Mouse (Mus musculus) ES-E14 (cell line): ENCODE data around the gene Apmap. TPM values are rescaled to one million over a fixed set of nuclear protein-coding genes. Genes with fewer than 3 reads are reported as not detected.

Experiments used
- DNase-seq: peaks from one replicate; pipeline ENCODE4 v3.0.0-alpha.2; 2013; ENCODE audit warnings: low read depth, low spot score
- H3K27ac ChIP-seq: 2 replicates; pipeline ENCODE4 v1.5.1; 2012; ENCODE audit warnings: low read depth, mild to moderate bottlenecking, low read length, moderate library complexity, mixed read lengths; ENCODE audit not compliant: poor library complexity, insufficient read depth, severe bottlenecking
- H3K36me3 ChIP-seq: 2 replicates; pipeline ENCODE4 v1.6.1; 2012; ENCODE audit warnings: mild to moderate bottlenecking, low read length, moderate library complexity, mixed read lengths; ENCODE audit not compliant: control insufficient read depth, poor library complexity, insufficient read depth, severe bottlenecking
- H3K4me1 ChIP-seq, 2 experiments: fragments of 150-350 bp in 1 of 2; sonication (generic) in 1 of 2; 2 replicates each; pipeline ENCODE4 v1.6.1; 2012; ENCODE audit warnings: low read length in 2 of 2, mild to moderate bottlenecking in 1 of 2, mixed read lengths in 1 of 2; ENCODE audit not compliant: control insufficient read depth in 2 of 2, insufficient read depth in 2 of 2, poor library complexity in 1 of 2
- H3K4me3 ChIP-seq, 2 experiments: fragments of 150-350 bp in 1 of 2; sonication (generic) in 1 of 2; 2 replicates each; pipeline ENCODE4 v1.5.1; 2012; ENCODE audit warnings: low read length in 2 of 2, low read depth in 1 of 2, mild to moderate bottlenecking in 1 of 2, mixed read lengths in 1 of 2; ENCODE audit not compliant: insufficient read depth in 1 of 2, poor library complexity in 1 of 2, severe bottlenecking in 1 of 2
- H3K9ac ChIP-seq: 2 replicates; pipeline ENCODE4 v1.6.1; 2012; ENCODE audit warnings: low read depth, mild to moderate bottlenecking, low read length, mixed read lengths; ENCODE audit not compliant: poor library complexity, insufficient read depth, severe bottlenecking
- H3K9me3 ChIP-seq: fragments of 150-350 bp; sonication (generic); 2 replicates; pipeline ENCODE4 v1.6.1; 2012; ENCODE audit warnings: low read depth, mild to moderate bottlenecking, low read length; ENCODE audit not compliant: control insufficient read depth, insufficient read depth
- CHD2 ChIP-seq: IDR thresholded peaks from 2 replicates; pipeline ENCODE4 v1.6.1; 2014; ENCODE audit warnings: mild to moderate bottlenecking, low read depth, low read length, inconsistent platforms
- HCFC1 ChIP-seq: IDR thresholded peaks from 2 replicates; pipeline ENCODE4 v1.6.1; 2012; ENCODE audit warnings: low read length, inconsistent platforms, borderline replicate concordance; ENCODE audit not compliant: insufficient read depth
- MAFK ChIP-seq: IDR thresholded peaks from 2 replicates; pipeline ENCODE4 v1.6.1; 2014; ENCODE audit warnings: mild to moderate bottlenecking, low read depth, low read length, inconsistent platforms; ENCODE audit not compliant: insufficient read depth
- ZC3H11A ChIP-seq: IDR thresholded peaks from 2 replicates; pipeline ENCODE4 v1.6.1; 2012; ENCODE audit warnings: low read depth, mild to moderate bottlenecking, inconsistent platforms, low read length, borderline replicate concordance
- ZNF384 ChIP-seq: IDR thresholded peaks from 2 replicates; pipeline ENCODE4 v1.6.1; 2012; ENCODE audit warnings: low read depth, low read length, inconsistent platforms
- in situ Hi-C, 2 experiments: fragments of 600-800 bp; cut with MboI; formaldehyde crosslinking; loops; one replicate each; pipeline ENCODE4 v1.15.1; 2025; ENCODE audit warnings: low sequenced_read_pairs in 2 of 2, inconsistent platforms in 1 of 2; ENCODE audit not compliant: unreplicated experiment in 2 of 2
- total RNA-seq: library from RNA; depleted of rRNA; stranded (reverse); fragments of 300-350 nt; gene quantifications from 2 replicates; pipeline ENCODE4 v1.2.3, GENCODE M21; 2012

Gene Apmap
- total RNA-seq, 1 experiment: 35.0 TPM

DNA sequence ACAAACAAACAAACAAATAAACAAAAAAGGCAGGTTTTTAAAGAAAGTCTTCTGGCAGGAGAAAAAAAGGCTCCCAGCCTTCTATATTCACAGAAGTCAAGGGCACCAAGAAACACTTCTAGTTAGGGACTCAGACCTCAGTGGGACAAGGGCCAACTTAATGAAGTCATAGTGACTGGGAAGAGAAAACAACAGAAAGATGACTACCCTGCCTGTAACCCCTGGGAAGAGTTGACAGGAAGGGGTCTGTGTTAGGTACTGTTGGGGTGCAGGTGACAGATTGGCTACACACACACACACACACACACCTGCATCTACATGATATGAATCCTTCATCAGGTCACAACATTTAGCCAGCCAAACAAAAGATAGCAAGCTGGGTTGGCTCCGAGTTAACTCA lies 34.8 kb upstream of the Apmap start:
- H3K4me3 ChIP-seq: no peak overlapping the region
- no peak for DNase-seq
- no peaks in the 10 kb centered on the region; the same call in 1 of the 2 replicates for H3K36me3 ChIP-seq
- TF ChIP-seq ZNF384 (no peak), CHD2 (no peak), MAFK (no peak), HCFC1 (no peak), ZC3H11A (no peak)
- no peak overlapping the region for H3K9ac ChIP-seq
- peaks cover 6 to 17% of the 10 kb centered on the region in 2 experiments; a peak in 3 of 4 replicates for H3K4me1 ChIP-seq
- no peaks in the 10 kb centered on the region for H3K9me3 ChIP-seq
- in situ Hi-C loops: no loop called here
- H3K27ac ChIP-seq: no peak overlapping the region

DNA sequence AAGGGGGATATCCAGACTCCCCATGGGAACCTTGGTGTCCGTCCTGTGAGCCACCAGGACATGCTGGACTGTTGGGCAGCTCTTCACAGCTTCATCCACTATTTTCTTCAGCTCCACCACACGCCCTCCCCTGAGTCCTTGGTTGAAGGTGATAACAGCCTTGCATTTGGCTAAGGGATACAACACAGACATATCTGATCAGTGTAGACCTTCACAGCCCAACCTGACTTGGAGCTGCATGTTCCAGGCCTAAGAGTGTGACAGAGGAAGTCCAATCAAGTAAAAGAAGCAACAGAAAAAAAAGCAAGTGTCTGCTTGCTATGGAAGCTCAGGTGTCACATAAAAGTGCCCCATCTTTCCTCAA lies 30.0 kb upstream of the Apmap start:
- TF ChIP-seq ZC3H11A (no peak), CHD2 (no peak), MAFK (no peak), HCFC1 (no peak), ZNF384 (no peak)
- in situ Hi-C loops: no loop called here
- Histone ChIP-seq H3K27ac (peak overlapping the region; percentile 16; the same call in 1 of the 2 replicates), H3K9ac (no peak overlapping the region), H3K4me1 (peaks cover 10 to 15% of the 10 kb centered on the region in 2 experiments; a peak in 3 of 4 replicates), H3K4me3 (0 out of 4 replicates have a peak overlapping the region, but pooled peaks of 1 of the 2 experiments have one; percentile 3), H3K9me3 (no peaks in the 10 kb centered on the region), H3K36me3 (no peaks in the 10 kb centered on the region; the same call in 1 of the 2 replicates)
- no peak for DNase-seq

DNA sequence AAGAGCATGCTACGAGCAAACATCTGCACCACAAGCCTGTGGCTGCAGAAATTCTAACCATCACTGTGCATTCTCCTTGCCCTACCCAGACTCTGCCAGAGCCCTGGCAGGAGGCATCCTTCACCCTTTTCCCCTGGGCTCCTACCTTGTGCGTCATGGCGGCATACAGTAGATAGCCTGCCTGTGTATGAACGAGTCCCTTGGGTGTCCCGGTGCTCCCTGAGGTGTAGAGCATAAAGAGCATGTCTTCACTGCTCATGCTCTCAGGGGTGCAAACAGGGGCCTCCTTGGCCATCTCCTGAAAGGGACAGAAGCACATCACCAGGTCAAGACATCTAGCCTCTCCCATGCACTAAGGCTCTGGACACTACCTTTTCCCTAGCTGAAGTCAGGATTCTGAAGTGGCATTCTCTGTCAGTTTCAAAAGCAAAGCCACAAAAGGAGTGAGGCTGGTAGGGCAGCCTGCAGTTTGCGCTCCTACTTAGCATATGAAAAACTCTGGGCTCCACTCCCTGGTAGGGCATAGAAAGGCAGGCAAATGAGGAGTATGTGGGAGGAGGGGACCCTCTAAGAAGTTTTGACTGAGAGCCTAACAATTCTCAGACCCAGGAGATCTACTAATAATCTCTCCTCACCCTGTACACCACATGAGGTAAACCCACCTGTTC lies 29.5 kb upstream of the Apmap start:
- H3K36me3 ChIP-seq: no peaks in the 10 kb centered on the region; the same call in 1 of the 2 replicates
- DNase-seq: no peak
- H3K4me3 ChIP-seq: peak overlapping the region; percentile 26
- peaks cover 10 to 15% of the 10 kb centered on the region in 2 experiments; a peak in 3 of 4 replicates for H3K4me1 ChIP-seq
- peak overlapping the region; percentile 36; the same call in 1 of the 2 replicates for H3K9ac ChIP-seq
- TF ChIP-seq ZNF384 (no peak), ZC3H11A (no peak), CHD2 (no peak), HCFC1 (no peak), MAFK (no peak)
- H3K27ac ChIP-seq: peak overlapping the region; percentile 43
- in situ Hi-C loops: no loop called here
- no peaks in the 10 kb centered on the region for H3K9me3 ChIP-seq

- TF ChIP-seq MAFK (no peak), HCFC1 (no peak), CHD2 (no peak), ZNF384 (no peak), ZC3H11A (no peak)
- H3K4me1 ChIP-seq: peaks cover 10 to 15% of the 10 kb centered on the region in 2 experiments; a peak in 3 of 4 replicates
- no peaks in the 10 kb centered on the region; the same call in 1 of the 2 replicates for H3K36me3 ChIP-seq
- H3K27ac ChIP-seq: no peak overlapping the region
- no peaks in the 10 kb centered on the region for H3K9me3 ChIP-seq
- in situ Hi-C loops: no loop called here
- H3K9ac ChIP-seq: no peak overlapping the region
- no peak for DNase-seq
- no peak overlapping the region for H3K4me3 ChIP-seq
Measured at GRCm38 (mm10) chr2:150635877-150636446, 27.6 kb upstream of the Apmap start.
